Mouse (Mus musculus) lung, embryonic 16.5 days (tissue): Measurements from ENCODE around the gene Kcnk4. TPM values are rescaled to one million over a fixed set of nuclear protein-coding genes. Genes with fewer than 3 reads are reported as not detected.

ENCODE experiments used
- ATAC-seq: fragments of 200-750 bp; cut with Nextera tagmentation; 2 replicates; pipeline ENCODE4 v1.8.0; 2017; ENCODE audit warnings: low read depth, mild to moderate bottlenecking, moderate library complexity
- H3K27ac ChIP-seq: fragments of 300-500 bp; sonication (generic); 2 replicates; pipeline ENCODE4 v1.5.1; 2014; ENCODE audit warnings: mild to moderate bottlenecking, control low read depth, low read length
- H3K27me3 ChIP-seq: fragments of 300-500 bp; sonication (generic); 2 replicates; pipeline ENCODE4 v1.6.1; 2014; ENCODE audit warnings: low read depth, low read length, mixed read lengths; ENCODE audit not compliant: control insufficient read depth, insufficient read depth
- H3K36me3 ChIP-seq: fragments of 300-500 bp; sonication (generic); 2 replicates; pipeline ENCODE4 v1.6.1; 2014; ENCODE audit warnings: low read length; ENCODE audit not compliant: control insufficient read depth, insufficient read depth
- H3K4me1 ChIP-seq: fragments of 300-500 bp; sonication (generic); replicated peaks from 2 replicates; pipeline ENCODE4 v1.6.1; 2014; ENCODE audit warnings: low read length, mixed read lengths; ENCODE audit not compliant: control insufficient read depth, insufficient read depth
- H3K4me2 ChIP-seq: fragments of 300-500 bp; sonication (generic); 2 replicates; pipeline ENCODE4 v1.6.1; 2014; ENCODE audit warnings: low read depth, low read length, control low read depth
- H3K4me3 ChIP-seq: fragments of 300-500 bp; sonication (generic); 2 replicates; pipeline ENCODE4 v1.5.1; 2014; ENCODE audit warnings: mild to moderate bottlenecking, low read length, control low read depth
- H3K9ac ChIP-seq: fragments of 300-500 bp; sonication (generic); 2 replicates; pipeline ENCODE4 v1.6.1; 2014; ENCODE audit warnings: low read length, control low read depth
- H3K9me3 ChIP-seq: fragments of 300-500 bp; sonication (generic); 2 replicates; pipeline ENCODE4 v1.6.1; 2016; ENCODE audit warnings: low read length; ENCODE audit not compliant: control insufficient read depth
- WGBS: fragments of 180-500 bp; shearing (Covaris S2); extraction: QIAGEN DNeasy Blood & Tissue Kit; methylation state at CpG from one replicate; pipeline ENCODE4 v1.1.7; 2014; 5-methylcytosine and 5-hydroxymethylcytosine counted together
- polyA plus RNA-seq: library from polyadenylated mRNA; unstranded; fragments of >200 nt; fragmentation: Nextera tagmentation; extraction: Ambion mirVana; gene quantifications from 2 replicates; pipeline ENCODE4 v1.2.1, GENCODE M21; 2015

The Kcnk4 gene
- polyA plus RNA-seq, 1 experiment from 2014 or later: 0.21 TPM

DNA sequence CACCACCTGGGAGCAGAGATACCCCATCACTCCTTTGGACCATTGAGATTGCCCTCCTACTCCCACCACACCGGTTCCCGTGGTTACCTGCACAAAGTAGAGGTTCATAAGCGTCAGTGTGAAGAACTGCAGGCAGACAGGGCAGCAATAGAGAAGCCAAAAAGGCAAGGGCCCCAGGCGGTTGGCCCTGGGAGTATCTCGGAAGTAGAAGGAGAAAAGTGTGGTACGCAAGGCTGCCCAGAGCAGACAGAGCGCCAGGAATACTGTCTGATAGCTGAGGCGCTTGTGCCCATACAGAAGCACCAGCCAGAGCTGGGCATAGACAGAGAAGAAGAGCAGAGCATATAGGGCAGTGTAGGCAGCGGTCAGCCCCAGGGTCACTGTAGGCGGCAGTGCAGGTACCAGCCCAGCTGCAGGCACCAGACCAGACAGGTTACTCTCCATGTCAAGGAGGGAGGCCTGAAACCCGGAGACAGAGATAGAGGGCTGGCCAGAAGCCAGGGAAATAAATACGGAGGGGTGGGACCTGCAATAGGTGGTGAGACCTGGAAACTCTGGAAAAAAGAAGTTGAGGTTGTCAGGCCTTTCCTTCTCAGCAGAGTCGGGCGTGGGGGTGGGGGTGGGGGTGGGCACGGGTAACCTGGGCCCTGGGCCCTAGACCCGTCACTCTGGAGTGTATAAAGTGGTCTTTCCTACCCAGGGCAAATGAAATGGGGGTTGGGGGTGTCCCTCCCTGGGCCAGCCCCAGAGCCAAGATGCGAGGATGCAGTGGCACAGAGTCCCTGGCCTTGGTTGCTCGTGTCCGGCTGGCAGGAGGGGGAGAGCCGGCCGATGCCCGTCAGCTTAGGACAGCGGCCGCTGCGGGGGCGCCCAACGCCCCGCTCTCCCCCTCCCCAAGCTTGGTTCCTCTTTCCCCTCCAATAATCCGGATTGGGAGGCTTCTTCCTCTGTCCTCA, 6.4 kb upstream of the Kcnk4 start:
- ATAC-seq: peak; percentile 2; the same call in 1 of the 2 replicates
- peak overlapping the region; percentile 59 for H3K27ac ChIP-seq
- peaks cover 8% of the 10 kb centered on the region for H3K27me3 ChIP-seq
- peak overlapping the region; percentile 98 for H3K9ac ChIP-seq
- H3K4me1 ChIP-seq: peaks cover 14% of the 10 kb centered on the region
- H3K36me3 ChIP-seq: no peaks in the 10 kb centered on the region
- H3K9me3 ChIP-seq: no peaks in the 10 kb centered on the region
- H3K4me2 ChIP-seq: peak overlapping the region; percentile 99
- WGBS: 19% methylated on average over 24 of the region's 29 CpGs
- peak overlapping the region; percentile 95 for H3K4me3 ChIP-seq

DNA sequence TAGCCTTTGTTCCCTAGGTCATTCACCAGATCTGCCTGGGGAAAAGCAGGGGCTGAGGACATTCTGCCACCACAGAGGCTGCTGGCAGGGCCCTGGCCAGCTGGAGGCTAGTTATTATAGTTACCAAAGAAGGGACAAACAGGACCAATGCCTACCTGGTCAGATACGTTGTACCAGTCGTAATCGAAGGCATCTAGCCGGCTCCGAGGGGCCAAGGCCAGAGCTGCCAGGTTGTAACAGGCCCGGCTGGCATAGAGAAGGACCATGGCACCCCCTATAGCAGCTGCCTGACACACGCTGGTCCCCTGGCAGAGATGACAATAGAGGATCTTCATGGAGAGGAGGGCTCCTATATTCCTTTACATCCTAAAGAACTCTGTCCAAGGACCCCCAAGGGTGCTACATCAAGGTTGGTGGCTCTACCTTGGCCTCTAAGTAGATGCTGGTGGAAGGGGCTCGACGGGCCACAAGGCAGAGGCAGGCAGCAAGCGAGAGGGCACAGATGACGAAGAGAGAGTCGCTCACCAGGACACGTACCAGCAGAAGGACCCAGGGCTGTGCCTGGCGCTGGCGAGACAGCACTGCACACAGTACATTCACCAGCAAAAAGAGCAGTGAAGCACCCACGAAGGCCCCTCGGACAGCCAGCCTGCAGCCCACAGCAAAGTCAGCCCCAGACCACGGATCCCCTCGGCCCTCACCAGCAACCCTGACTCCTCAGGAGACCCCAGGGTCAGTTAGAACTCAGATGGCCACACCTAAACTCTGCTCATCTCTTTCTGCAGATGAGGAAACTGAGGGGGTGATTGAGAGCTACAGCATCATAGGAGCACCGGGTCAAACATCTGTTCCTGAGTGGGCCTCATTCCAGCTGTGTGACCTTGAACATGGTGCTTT, 5.0 kb upstream of the Kcnk4 start:
- H3K4me2 ChIP-seq: no peak overlapping the region
- peaks cover 14% of the 10 kb centered on the region for H3K4me1 ChIP-seq
- peaks cover 18% of the 10 kb centered on the region for H3K27me3 ChIP-seq
- H3K9ac ChIP-seq: peak overlapping the region; percentile 23; the same call in 1 of the 2 replicates
- no peak for ATAC-seq
- WGBS: 86% methylated on average over 20 of the region's 20 CpGs
- no peaks in the 10 kb centered on the region for H3K36me3 ChIP-seq
- no peak overlapping the region for H3K27ac ChIP-seq
- H3K9me3 ChIP-seq: no peaks in the 10 kb centered on the region
- H3K4me3 ChIP-seq: no peak overlapping the region

DNA sequence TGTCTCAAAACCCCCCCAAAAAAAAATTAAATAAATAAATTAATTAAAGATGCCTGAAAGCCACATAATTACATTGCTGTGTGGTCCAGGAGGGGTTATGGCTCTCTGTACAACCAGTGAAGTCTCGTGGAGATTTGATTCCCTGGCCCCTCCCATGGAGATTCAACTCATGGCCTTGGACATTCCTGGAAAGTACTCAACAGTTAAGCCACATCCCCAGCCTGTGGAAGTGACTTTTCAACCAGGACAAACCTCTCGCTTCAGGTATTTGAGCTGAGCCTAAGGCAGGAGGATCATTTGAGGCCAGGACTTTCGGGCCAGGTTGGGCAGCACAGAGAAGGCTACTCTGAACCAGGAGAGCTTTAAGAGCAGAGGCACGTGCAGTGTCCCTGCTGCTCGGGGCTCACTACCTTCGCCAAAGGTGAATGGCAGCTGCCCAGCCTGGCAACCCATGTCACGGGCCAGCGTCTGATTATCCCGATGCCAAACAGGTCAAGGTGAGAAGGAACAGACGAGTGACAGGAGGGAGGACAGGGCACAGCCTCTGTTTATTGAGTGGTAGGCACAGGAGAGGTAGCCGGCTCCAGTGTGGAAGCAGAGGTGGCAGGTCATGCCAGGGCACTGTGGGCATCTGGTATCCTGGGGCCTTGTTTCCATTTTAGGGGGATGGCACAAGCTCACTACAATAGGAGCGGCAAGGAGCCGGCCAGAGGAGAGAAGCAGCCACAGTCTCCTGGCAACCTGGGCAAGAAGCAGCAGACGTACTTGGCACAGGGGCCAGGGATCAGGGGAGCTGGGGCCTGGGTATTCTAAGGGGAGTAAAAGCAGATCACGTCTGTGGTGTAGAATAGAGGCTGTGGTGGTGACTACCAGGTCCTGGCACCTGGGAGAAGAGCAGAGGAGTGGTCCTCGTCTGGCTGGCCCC, 3.5 kb upstream of the Kcnk4 start:
- H3K27ac ChIP-seq: no peak overlapping the region
- H3K4me3 ChIP-seq: no peak overlapping the region
- no peak for ATAC-seq
- H3K27me3 ChIP-seq: peaks cover 34% of the 10 kb centered on the region
- H3K4me1 ChIP-seq: peaks cover 22% of the 10 kb centered on the region
- no peaks in the 10 kb centered on the region for H3K36me3 ChIP-seq
- H3K4me2 ChIP-seq: no peak overlapping the region
- H3K9ac ChIP-seq: no peak overlapping the region
- WGBS: 74% methylated on average over 16 of the region's 16 CpGs
- H3K9me3 ChIP-seq: no peaks in the 10 kb centered on the region

DNA sequence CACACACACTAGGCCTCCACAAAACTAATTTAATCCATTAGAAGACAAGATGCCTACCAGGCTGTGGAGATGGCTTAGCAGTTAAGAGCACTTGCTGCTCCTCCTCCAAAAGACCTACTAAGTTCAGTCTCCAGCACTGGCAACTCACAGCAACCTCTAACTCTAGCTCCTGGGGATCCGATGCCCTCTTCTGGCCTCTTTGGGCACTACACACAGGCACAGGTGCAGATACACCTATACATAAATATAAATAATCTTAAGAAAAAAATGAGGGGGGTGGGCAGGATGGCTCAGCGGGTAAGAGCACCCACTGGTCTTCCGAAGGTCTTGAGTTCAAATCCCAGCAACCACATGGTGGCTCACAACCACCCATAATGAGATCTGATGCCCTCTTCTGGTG, 2.0 kb upstream of the Kcnk4 start:
- H3K9ac ChIP-seq: no peak overlapping the region
- ATAC-seq: no peak
- H3K27ac ChIP-seq: no peak overlapping the region
- H3K36me3 ChIP-seq: no peaks in the 10 kb centered on the region
- H3K4me3 ChIP-seq: no peak overlapping the region
- H3K9me3 ChIP-seq: no peaks in the 10 kb centered on the region
- H3K4me2 ChIP-seq: no peak overlapping the region
- peaks cover 21% of the 10 kb centered on the region for H3K4me1 ChIP-seq
- WGBS: 21% methylated on average over 3 of the region's 3 CpGs
- H3K27me3 ChIP-seq: peaks cover 49% of the 10 kb centered on the region

DNA sequence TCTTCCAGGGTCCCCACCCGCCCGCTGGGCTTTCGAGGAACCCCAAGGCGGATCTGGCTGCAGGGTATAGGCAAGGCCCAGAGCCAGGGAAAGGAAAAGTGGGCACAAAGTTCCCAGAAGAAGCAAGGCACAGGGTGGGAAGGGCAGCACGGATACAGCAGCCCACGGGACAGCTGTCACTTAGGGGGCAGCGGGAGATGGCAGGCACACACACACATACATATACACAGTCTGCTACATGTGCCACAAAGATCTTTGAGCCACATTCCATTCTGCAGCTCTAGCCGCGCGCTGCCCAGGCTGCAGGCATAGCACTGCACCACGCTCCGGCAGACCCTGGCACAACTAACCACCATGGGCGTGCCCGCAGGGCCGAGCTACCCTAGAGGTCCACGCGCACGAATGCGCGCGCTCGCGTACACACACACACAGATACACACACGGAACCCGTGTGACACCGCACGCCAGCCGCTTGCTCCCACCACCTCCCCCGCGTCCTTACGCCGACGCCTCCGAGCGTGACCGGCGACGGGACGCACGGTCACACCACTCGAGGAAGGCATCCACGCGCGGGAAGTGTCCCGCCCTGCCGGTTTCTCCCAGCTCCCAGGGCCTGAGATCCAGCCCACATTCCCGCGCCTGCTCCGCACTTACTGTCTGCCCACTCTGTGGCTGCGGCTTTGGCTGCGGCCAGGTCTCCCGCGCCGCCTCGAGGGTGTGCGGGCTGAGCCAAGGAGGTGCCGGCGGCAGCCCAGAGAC, 700 bp downstream of the Kcnk4 start:
- H3K4me2 ChIP-seq: peak overlapping the region; percentile 86
- peaks cover 65% of the 10 kb centered on the region for H3K27me3 ChIP-seq
- no peaks in the 10 kb centered on the region for H3K36me3 ChIP-seq
- peak overlapping the region; percentile 53 for H3K4me3 ChIP-seq
- no peak overlapping the region for H3K27ac ChIP-seq
- H3K9ac ChIP-seq: peak overlapping the region; percentile 61
- no peaks in the 10 kb centered on the region for H3K9me3 ChIP-seq
- 3% methylated on average over 58 of the region's 58 CpGs for WGBS
- peaks cover 11% of the 10 kb centered on the region for H3K4me1 ChIP-seq
- peak; percentile 72 for ATAC-seq

DNA sequence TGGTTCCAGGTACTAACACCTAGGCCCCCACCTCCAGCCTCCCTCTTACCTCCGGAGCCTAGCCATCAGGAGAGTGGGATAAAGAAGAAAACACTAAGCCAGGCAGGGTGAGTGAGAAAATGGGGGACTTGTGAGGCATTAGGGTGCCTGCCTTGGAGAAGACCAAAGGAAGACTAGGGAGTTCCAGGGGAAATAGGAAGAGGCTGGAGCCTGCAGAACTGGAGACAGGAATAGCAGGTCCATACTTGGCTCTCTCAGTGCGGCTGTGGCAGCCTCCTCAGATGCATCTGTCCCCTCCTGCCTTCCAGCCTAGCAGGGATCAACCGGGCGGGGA, 1.2 kb downstream of the Kcnk4 start:
- Histone ChIP-seq H3K9ac (no peak overlapping the region), H3K4me3 (peak overlapping the region; percentile 53; the same call in 1 of the 2 replicates), H3K4me1 (peaks cover 11% of the 10 kb centered on the region), H3K27me3 (peaks cover 71% of the 10 kb centered on the region), H3K36me3 (no peaks in the 10 kb centered on the region), H3K27ac (no peak overlapping the region), H3K4me2 (no peak overlapping the region), H3K9me3 (no peaks in the 10 kb centered on the region)
- WGBS: 21% methylated on average over 4 of the region's 4 CpGs
- no peak for ATAC-seq

DNA sequence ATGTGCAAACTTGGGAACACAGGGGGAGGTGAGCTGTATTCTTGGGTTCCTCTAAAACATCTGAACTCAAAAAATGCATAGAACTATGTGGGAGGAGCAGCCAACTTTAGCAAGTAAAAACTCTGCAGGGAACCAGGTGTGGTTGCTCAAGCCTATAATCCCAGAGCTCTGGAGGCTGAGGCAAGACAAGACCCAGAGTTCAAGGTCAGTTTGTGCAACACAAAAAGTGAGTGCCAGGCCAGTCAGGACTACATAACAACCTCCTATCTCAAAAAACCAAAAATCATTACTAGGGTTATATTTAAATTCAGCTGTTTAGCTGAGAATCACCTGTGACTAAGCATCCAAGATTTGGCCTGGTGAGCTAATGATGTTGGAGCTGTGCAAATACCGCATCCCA, 2.3 kb downstream of the Kcnk4 start:
- peaks cover 81% of the 10 kb centered on the region for H3K27me3 ChIP-seq
- 48% methylated on average over 1 of the region's 1 CpGs for WGBS
- H3K9ac ChIP-seq: no peak overlapping the region
- H3K27ac ChIP-seq: no peak overlapping the region
- no peaks in the 10 kb centered on the region for H3K9me3 ChIP-seq
- H3K4me2 ChIP-seq: no peak overlapping the region
- H3K36me3 ChIP-seq: no peaks in the 10 kb centered on the region
- peaks cover 11% of the 10 kb centered on the region for H3K4me1 ChIP-seq
- no peak overlapping the region for H3K4me3 ChIP-seq
- no peak for ATAC-seq

DNA sequence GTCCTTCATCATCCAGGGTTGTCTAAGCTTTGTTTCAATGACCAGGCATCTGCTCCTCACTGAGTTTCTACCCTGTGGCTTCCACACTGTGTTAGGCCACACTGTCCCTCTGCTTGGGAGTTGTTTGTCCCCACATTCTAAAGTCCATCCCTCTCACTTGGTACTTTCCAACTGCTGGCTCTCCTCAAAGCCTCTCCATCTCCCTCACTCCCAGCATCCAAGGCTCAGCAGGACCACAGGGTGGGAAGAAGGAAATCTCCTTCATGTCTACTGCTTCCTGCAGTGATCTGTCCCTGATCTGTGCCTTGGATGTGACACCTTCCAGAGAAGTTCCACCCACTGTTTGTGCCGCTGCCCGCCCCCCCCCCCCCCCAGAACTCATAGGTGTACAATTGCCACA, 3.3 kb downstream of the Kcnk4 start:
- 7% methylated on average over 2 of the region's 2 CpGs for WGBS

More for the DNA sequence above, 3.3 kb downstream of the Kcnk4 start:
- Histone ChIP-seq H3K4me2 (no peak overlapping the region), H3K27ac (no peak overlapping the region), H3K36me3 (no peaks in the 10 kb centered on the region), H3K9ac (no peak overlapping the region), H3K9me3 (no peaks in the 10 kb centered on the region), H3K4me3 (no peak overlapping the region), H3K4me1 (peaks cover 13% of the 10 kb centered on the region), H3K27me3 (peaks cover 87% of the 10 kb centered on the region)
- ATAC-seq: no peak
